Mouse (Mus musculus) limb, embryonic 15.5 days (tissue): Measurements from ENCODE around the gene Dhx58. TPM values are rescaled to one million over a fixed set of nuclear protein-coding genes. Genes with fewer than 3 reads are reported as not detected.
A peak's percentile ranks its signal among the peaks of the same experiment; 100 is the strongest.

Source experiments
- ATAC-seq: fragments of 200-750 bp; cut with Nextera tagmentation; 2 replicates; pipeline ENCODE4 v1.8.0; 2017; ENCODE audit warnings: low read depth, moderate TSS enrichment; ENCODE audit not compliant: insufficient number of reproducible peaks, low FRiP score, low TSS enrichment
- H3K27ac ChIP-seq: fragments of 300-500 bp; sonication (generic); 2 replicates; pipeline ENCODE4 v1.5.1; 2015; ENCODE audit warnings: moderate library complexity, mild to moderate bottlenecking, inconsistent platforms
- H3K27me3 ChIP-seq: fragments of 300-500 bp; sonication (generic); 2 replicates; pipeline ENCODE4 v1.6.1; 2015; ENCODE audit warnings: inconsistent platforms
- H3K36me3 ChIP-seq: fragments of 300-500 bp; sonication (generic); 2 replicates; pipeline ENCODE4 v1.6.1; 2015; ENCODE audit warnings: inconsistent platforms
- H3K4me1 ChIP-seq: fragments of 300-500 bp; sonication (generic); 2 replicates; pipeline ENCODE4 v1.6.1; 2015; ENCODE audit warnings: inconsistent platforms
- H3K4me2 ChIP-seq: fragments of 300-500 bp; sonication (generic); 2 replicates; pipeline ENCODE4 v1.6.1; 2015; ENCODE audit warnings: mild to moderate bottlenecking, inconsistent platforms
- H3K4me3 ChIP-seq: fragments of 300-500 bp; sonication (generic); 2 replicates; pipeline ENCODE4 v1.5.1; 2015; ENCODE audit warnings: mild to moderate bottlenecking, inconsistent platforms
- H3K9ac ChIP-seq: fragments of 300-500 bp; sonication (generic); 2 replicates; pipeline ENCODE4 v1.6.1; 2015; ENCODE audit warnings: inconsistent platforms
- H3K9me3 ChIP-seq: fragments of 300-500 bp; sonication (generic); 2 replicates; pipeline ENCODE4 v1.6.1; 2016; ENCODE audit warnings: inconsistent platforms
- WGBS: fragments of 180-500 bp; shearing (Covaris S2); methylation state at CpG from one replicate; pipeline ENCODE4 v1.1.7; 2015; 5-methylcytosine and 5-hydroxymethylcytosine counted together
- polyA plus RNA-seq: library from polyadenylated mRNA; unstranded; fragments of >200 nt; fragmentation: Nextera tagmentation; extraction: Ambion mirVana; gene quantifications from 2 replicates; pipeline ENCODE4 v1.2.1, GENCODE M21; 2015

Dhx58 gene
- polyA plus RNA-seq, 1 experiment from 2014 or later, result 2.9 TPM

DNA sequence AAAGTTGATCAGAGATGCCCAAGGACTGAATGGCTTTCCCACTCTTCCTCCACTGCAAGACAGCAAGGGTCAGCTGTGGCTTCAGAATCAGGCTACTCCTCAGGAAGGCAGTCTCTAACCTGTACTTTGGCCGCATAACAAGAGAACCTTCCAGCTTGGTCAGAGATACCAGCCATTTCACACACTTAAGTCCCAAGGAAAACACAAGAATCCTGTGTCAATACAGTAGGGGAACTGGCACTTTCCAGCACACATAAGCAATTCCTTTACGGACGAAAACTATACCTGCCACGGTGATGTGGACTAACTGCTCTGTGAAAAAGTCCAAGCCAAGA lies 32.6 kb upstream of the Dhx58 start:
- Histone ChIP-seq H3K9me3 (no peaks in the 10 kb centered on the region), H3K4me2 (peak overlapping the region; percentile 71), H3K27me3 (no peaks in the 10 kb centered on the region), H3K27ac (no peak overlapping the region), H3K36me3 (0 out of 2 replicates have a peak, but pooled peaks cover 5% of the 10 kb centered on the region), H3K4me1 (peaks cover 20% of the 10 kb centered on the region), H3K9ac (peak overlapping the region; percentile 95), H3K4me3 (peak overlapping the region; percentile 95)
- 79% methylated on average over 4 of the region's 4 CpGs for WGBS
- no peak for ATAC-seq

DNA sequence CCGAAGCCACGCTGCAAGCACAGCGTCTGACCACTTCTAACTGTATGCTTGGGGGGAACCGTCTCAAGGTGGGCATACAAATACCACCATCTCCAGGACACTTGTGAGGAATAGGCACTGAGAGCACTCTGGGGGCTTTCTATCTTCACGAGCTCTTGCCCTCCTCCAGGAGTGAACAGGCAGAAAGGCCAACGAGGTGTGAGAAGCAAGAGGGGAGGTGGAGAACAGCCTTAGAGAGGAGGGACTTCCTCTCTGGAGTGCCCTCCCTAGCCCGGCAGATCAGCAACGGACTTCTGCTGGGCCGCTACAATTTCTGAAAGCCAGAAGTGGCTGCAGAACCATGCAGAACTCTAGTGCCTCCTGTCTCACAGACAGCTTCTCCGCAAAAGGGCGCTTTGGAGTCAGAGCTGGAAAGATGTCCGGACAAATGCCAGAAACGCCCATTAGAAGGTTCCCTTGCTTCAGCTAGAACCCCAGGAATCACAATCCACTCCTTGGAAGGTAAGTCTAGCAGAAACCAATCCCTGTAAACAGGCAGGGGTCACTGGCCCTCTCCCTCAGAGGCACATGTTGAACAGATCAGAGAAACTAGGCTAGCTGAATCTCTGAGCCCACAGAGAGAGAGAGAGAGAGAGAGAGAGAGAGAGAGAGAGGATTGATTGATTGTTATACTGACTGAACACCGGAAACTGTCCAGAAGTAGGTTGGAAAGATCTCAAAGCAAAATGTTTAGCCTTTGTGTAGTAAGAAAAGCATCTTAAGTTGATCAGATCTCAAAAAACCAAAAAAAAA lies 32.1 kb upstream of the Dhx58 start:
- peak overlapping the region; percentile 95 for H3K4me3 ChIP-seq
- 0 out of 2 replicates have a peak overlapping the region, but pooled peaks have one; percentile 95 for H3K9ac ChIP-seq
- no peak for ATAC-seq

GRCm38 (mm10) chr11:100735134-100735865 lies 31.2 kb upstream of the Dhx58 start:
- Histone ChIP-seq H3K36me3 (peaks cover 10% of the 10 kb centered on the region; the same call in 1 of the 2 replicates), H3K4me2 (no peak overlapping the region), H3K4me1 (peaks cover 24% of the 10 kb centered on the region), H3K9me3 (no peaks in the 10 kb centered on the region), H3K27me3 (no peaks in the 10 kb centered on the region), H3K4me3 (no peak overlapping the region), H3K27ac (no peak overlapping the region), H3K9ac (no peak overlapping the region)
- 90% methylated on average over 9 of the region's 9 CpGs for WGBS
- ATAC-seq, result no peak

More for the DNA sequence above, 32.1 kb upstream of the Dhx58 start:
- H3K36me3 ChIP-seq, result peaks cover 5% of the 10 kb centered on the region; the same call in 1 of the 2 replicates
- H3K9me3 ChIP-seq, result no peaks in the 10 kb centered on the region
- no peaks in the 10 kb centered on the region for H3K27me3 ChIP-seq
- peaks cover 20% of the 10 kb centered on the region for H3K4me1 ChIP-seq
- 68% methylated on average over 14 of the region's 14 CpGs for WGBS
- H3K27ac ChIP-seq, result no peak overlapping the region
- H3K4me2 ChIP-seq, result no peak overlapping the region; the same call in 1 of the 2 replicates

DNA sequence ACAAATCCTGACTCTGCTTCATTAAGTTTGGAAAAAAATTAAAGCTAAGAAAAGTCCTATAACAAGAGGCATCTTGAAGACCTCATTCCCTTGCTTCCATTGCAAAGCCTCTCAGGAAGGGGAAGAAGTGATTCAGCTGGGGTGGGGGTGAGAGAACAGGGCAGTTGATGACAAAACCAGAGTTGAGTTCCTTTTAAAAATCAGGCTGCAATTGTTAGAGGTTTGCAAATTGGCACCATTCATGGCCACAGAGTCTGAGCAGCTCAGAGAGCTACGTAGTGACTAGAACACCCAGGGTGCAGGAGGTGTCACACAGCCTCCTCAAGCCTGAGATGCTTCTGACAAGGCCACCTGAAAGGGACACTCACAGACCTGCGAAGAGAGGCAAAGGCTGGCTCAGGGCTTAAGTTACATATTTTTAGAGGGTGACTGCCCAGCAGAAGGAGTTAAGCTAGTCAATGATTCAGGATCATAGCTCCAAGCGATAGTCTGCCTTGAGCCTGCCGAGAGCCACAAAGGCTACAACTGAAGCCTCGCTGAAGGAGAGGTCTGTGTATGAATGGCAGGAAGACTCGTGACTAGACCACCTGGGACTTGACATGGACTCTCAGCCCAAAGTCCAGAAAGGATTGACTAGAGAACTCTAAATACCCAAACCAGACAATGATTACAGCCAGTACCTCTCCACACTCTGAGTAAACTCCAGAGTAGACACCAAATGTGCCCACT lies 26.6 kb upstream of the Dhx58 start:
- ATAC-seq, result no peak
- peaks cover 4% of the 10 kb centered on the region for H3K4me1 ChIP-seq
- 81% methylated on average over 6 of the region's 6 CpGs for WGBS
- H3K4me3 ChIP-seq, result no peak overlapping the region
- H3K27ac ChIP-seq, result no peak overlapping the region
- H3K9me3 ChIP-seq, result no peaks in the 10 kb centered on the region
- no peak overlapping the region for H3K9ac ChIP-seq
- no peak overlapping the region for H3K4me2 ChIP-seq
- no peaks in the 10 kb centered on the region for H3K27me3 ChIP-seq
- H3K36me3 ChIP-seq, result peaks cover 22% of the 10 kb centered on the region; the same call in 1 of the 2 replicates

GRCm38 (mm10) chr11:100729976-100730375 lies 25.9 kb upstream of the Dhx58 start:
- Histone ChIP-seq H3K4me2 (no peak overlapping the region), H3K4me3 (no peak overlapping the region), H3K4me1 (peaks cover 8% of the 10 kb centered on the region), H3K9me3 (no peaks in the 10 kb centered on the region), H3K36me3 (peaks cover 22% of the 10 kb centered on the region; the same call in 1 of the 2 replicates), H3K27me3 (no peaks in the 10 kb centered on the region), H3K27ac (no peak overlapping the region), H3K9ac (no peak overlapping the region)
- ATAC-seq, result no peak
- 83% methylated on average over 4 of the region's 4 CpGs for WGBS

GRCm38 (mm10) chr11:100728601-100729000 lies 24.5 kb upstream of the Dhx58 start:
- WGBS, result 85% methylated on average over 6 of the region's 6 CpGs

GRCm38 (mm10) chr11:100727201-100727600 lies 23.1 kb upstream of the Dhx58 start:
- no peaks in the 10 kb centered on the region for H3K27me3 ChIP-seq
- WGBS, result 77% methylated on average over 3 of the region's 3 CpGs
- peaks cover 17% of the 10 kb centered on the region for H3K4me1 ChIP-seq
- no peak overlapping the region for H3K4me3 ChIP-seq
- peaks cover 18% of the 10 kb centered on the region; the same call in 1 of the 2 replicates for H3K36me3 ChIP-seq
- no peak overlapping the region for H3K9ac ChIP-seq
- no peak overlapping the region for H3K4me2 ChIP-seq
- ATAC-seq, result no peak
- H3K27ac ChIP-seq, result no peak overlapping the region
- no peaks in the 10 kb centered on the region for H3K9me3 ChIP-seq

More at GRCm38 (mm10) chr11:100728601-100729000, 24.5 kb upstream of the Dhx58 start:
- Histone ChIP-seq H3K4me2 (no peak overlapping the region), H3K4me1 (peaks cover 11% of the 10 kb centered on the region), H3K4me3 (no peak overlapping the region), H3K9me3 (no peaks in the 10 kb centered on the region), H3K36me3 (peaks cover 22% of the 10 kb centered on the region; the same call in 1 of the 2 replicates), H3K27me3 (no peaks in the 10 kb centered on the region), H3K9ac (no peak overlapping the region), H3K27ac (no peak overlapping the region)
- ATAC-seq, result no peak

- Histone ChIP-seq H3K4me1 (peaks cover 32% of the 10 kb centered on the region), H3K9ac (no peak overlapping the region), H3K4me2 (no peak overlapping the region), H3K9me3 (no peaks in the 10 kb centered on the region), H3K36me3 (peaks cover 16% of the 10 kb centered on the region; the same call in 1 of the 2 replicates), H3K27ac (no peak overlapping the region; the same call in 1 of the 2 replicates), H3K4me3 (no peak overlapping the region), H3K27me3 (no peaks in the 10 kb centered on the region)
- no peak for ATAC-seq
- 32% methylated on average over 5 of the region's 5 CpGs for WGBS
Observed at GRCm38 (mm10) chr11:100724919-100725512, 20.9 kb upstream of the Dhx58 start.

GRCm38 (mm10) chr11:100722493-100723028 lies 18.5 kb upstream of the Dhx58 start:
- Histone ChIP-seq H3K9me3 (no peaks in the 10 kb centered on the region), H3K4me1 (peaks cover 39% of the 10 kb centered on the region), H3K4me2 (no peak overlapping the region), H3K9ac (no peak overlapping the region), H3K36me3 (peaks cover 26% of the 10 kb centered on the region), H3K27me3 (no peaks in the 10 kb centered on the region), H3K4me3 (no peak overlapping the region), H3K27ac (peak overlapping the region; percentile 75)
- WGBS, result 48% methylated on average over 2 of the region's 2 CpGs
- peak; percentile 48; the same call in 1 of the 2 replicates for ATAC-seq

GRCm38 (mm10) chr11:100721776-100722492 lies 17.9 kb upstream of the Dhx58 start:
- Histone ChIP-seq H3K36me3 (peaks cover 32% of the 10 kb centered on the region), H3K9me3 (no peaks in the 10 kb centered on the region), H3K4me3 (no peak overlapping the region), H3K4me2 (no peak overlapping the region), H3K9ac (no peak overlapping the region), H3K4me1 (peaks cover 39% of the 10 kb centered on the region), H3K27ac (peak overlapping the region; percentile 75), H3K27me3 (no peaks in the 10 kb centered on the region)
- 66% methylated on average over 8 of the region's 8 CpGs for WGBS
- ATAC-seq, result no peak
